Mouse (Mus musculus) liver, postnatal 0 days (tissue): ENCODE results near the gene Bcap31. TPM values are rescaled to one million over a fixed set of nuclear protein-coding genes. Genes with fewer than 3 reads are reported as not detected.

ENCODE experiments used
- ATAC-seq: fragments of 200-750 bp; cut with Nextera tagmentation; 2 replicates; pipeline ENCODE4 v1.8.0; 2017; ENCODE audit warnings: mild to moderate bottlenecking, moderate library complexity
- DNase-seq: peaks from one replicate; pipeline ENCODE4 v3.0.0-alpha.2; 2016
- H3K27ac ChIP-seq: fragments of 300-500 bp; sonication (generic); 2 replicates; pipeline ENCODE4 v1.5.1; 2014; ENCODE audit warnings: antibody characterized with exemption, moderate library complexity, mild to moderate bottlenecking, low read depth
- H3K27me3 ChIP-seq: fragments of 300-500 bp; sonication (generic); 2 replicates; pipeline ENCODE4 v1.6.1; 2014; ENCODE audit warnings: low read length, control low read depth, mixed read lengths; ENCODE audit not compliant: insufficient read depth
- H3K36me3 ChIP-seq: fragments of 300-500 bp; sonication (generic); replicated peaks from 2 replicates; pipeline ENCODE4 v1.6.1; 2014; ENCODE audit warnings: mild to moderate bottlenecking, control low read depth, low read length, moderate library complexity, mixed read lengths; ENCODE audit not compliant: insufficient read depth
- H3K4me1 ChIP-seq: fragments of 300-500 bp; sonication (generic); 2 replicates; pipeline ENCODE4 v1.6.1; 2014; ENCODE audit warnings: antibody characterized with exemption, mild to moderate bottlenecking, control low read depth; ENCODE audit not compliant: insufficient read depth
- H3K4me2 ChIP-seq: fragments of 300-500 bp; sonication (generic); 2 replicates; pipeline ENCODE4 v1.6.1; 2014; ENCODE audit warnings: low read depth, mild to moderate bottlenecking, low read length, moderate library complexity, mixed read lengths
- H3K4me3 ChIP-seq: fragments of 300-500 bp; sonication (generic); 2 replicates; pipeline ENCODE4 v1.5.1; 2014; ENCODE audit warnings: low read depth, low read length
- H3K9ac ChIP-seq: fragments of 300-500 bp; sonication (generic); replicated peaks from 2 replicates; pipeline ENCODE4 v1.6.1; 2014; ENCODE audit warnings: mild to moderate bottlenecking, moderate library complexity
- H3K9me3 ChIP-seq: fragments of 300-500 bp; sonication (generic); 2 replicates; pipeline ENCODE4 v1.6.1; 2016; ENCODE audit warnings: mild to moderate bottlenecking, control low read depth, low read length, mixed read lengths
- CTCF ChIP-seq: sonication (generic); IDR thresholded peaks from 2 replicates; pipeline ENCODE4 v1.5.1; 2016; ENCODE audit warnings: antibody characterized with exemption, low read depth
- EP300 ChIP-seq: IDR thresholded peaks from 2 replicates; pipeline ENCODE4 v1.6.1; 2016; ENCODE audit warnings: antibody characterized with exemption, low read depth, mild to moderate bottlenecking
- WGBS: fragments of 180-500 bp; shearing (Covaris S2); extraction: QIAGEN DNeasy Blood & Tissue Kit; methylation state at CpG from one replicate; pipeline ENCODE4 v1.1.7; 2014; ENCODE audit not compliant: insufficient replicate concordance; 5-methylcytosine and 5-hydroxymethylcytosine counted together
- polyA plus RNA-seq: library from polyadenylated mRNA; unstranded; fragments of >200 nt; fragmentation: Nextera tagmentation; extraction: Ambion mirVana; gene quantifications from 2 replicates; pipeline ENCODE4 v1.2.1, GENCODE M21; 2015

Gene Bcap31
- polyA plus RNA-seq, 1 experiment from 2014 or later = 143 TPM

DNA sequence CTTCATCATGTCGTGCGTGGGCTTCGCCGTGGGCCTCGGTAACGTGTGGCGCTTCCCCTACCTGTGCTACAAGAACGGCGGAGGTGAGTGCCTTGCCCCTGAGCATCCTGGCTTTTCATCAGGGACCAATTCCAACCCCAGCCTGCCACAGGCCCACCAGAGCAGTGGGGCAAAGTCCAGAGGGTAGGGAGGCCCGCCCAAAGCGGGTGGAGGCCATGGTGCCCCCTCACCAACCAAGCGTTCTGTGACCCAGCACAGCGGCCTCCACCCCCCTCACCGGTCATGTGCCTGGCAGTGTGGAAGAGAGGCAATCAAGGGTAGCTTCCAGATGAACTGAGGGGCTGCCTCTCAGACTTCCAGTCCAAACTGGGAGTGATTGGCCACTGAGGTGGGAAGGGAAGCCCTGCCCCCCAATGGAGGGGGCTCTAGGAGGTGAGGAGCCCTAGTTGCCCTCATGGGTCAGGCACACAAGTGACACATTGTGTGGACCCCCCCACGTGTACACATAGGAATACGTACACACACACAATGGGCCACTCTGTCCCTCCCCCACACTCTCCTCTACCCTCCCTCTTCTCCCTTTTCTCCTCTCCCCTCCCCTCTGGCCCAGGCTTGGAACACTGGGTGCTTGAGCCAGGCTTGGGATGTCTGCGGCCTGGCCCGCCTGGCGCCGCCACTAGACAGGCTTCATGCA is 41.9 kb downstream of the Bcap31 start:
- Histone ChIP-seq H3K4me1 (no peaks in the 10 kb centered on the region), H3K4me2 (peak overlapping the region; percentile 76), H3K27ac (no peak overlapping the region), H3K4me3 (peak overlapping the region; percentile 55), H3K27me3 (peaks cover 8% of the 10 kb centered on the region), H3K9ac (peak overlapping the region; percentile 41; the same call in 1 of the 2 replicates), H3K36me3 (no peaks in the 10 kb centered on the region), H3K9me3 (no peaks in the 10 kb centered on the region)
- no peak for TF ChIP-seq EP300
- TF ChIP-seq CTCF = no peak
- ATAC-seq = peak; percentile 31; the same call in 1 of the 2 replicates
- DNase-seq = no peak
- WGBS = 48% methylated on average over 16 of the region's 20 CpGs

GRCm38 (mm10) chrX:73673619-73673967 is 42.4 kb downstream of the Bcap31 start:
- no peak for DNase-seq
- TF ChIP-seq EP300 (no peak), CTCF (no peak)
- Histone ChIP-seq H3K9me3 (no peaks in the 10 kb centered on the region), H3K4me3 (peak overlapping the region; percentile 55), H3K9ac (peak overlapping the region; percentile 41; the same call in 1 of the 2 replicates), H3K36me3 (no peaks in the 10 kb centered on the region), H3K27ac (no peak overlapping the region), H3K27me3 (peaks cover 8% of the 10 kb centered on the region), H3K4me1 (no peaks in the 10 kb centered on the region), H3K4me2 (peak overlapping the region; percentile 76)
- 35% methylated on average over 14 of the region's 42 CpGs for WGBS
- no peak for ATAC-seq

DNA sequence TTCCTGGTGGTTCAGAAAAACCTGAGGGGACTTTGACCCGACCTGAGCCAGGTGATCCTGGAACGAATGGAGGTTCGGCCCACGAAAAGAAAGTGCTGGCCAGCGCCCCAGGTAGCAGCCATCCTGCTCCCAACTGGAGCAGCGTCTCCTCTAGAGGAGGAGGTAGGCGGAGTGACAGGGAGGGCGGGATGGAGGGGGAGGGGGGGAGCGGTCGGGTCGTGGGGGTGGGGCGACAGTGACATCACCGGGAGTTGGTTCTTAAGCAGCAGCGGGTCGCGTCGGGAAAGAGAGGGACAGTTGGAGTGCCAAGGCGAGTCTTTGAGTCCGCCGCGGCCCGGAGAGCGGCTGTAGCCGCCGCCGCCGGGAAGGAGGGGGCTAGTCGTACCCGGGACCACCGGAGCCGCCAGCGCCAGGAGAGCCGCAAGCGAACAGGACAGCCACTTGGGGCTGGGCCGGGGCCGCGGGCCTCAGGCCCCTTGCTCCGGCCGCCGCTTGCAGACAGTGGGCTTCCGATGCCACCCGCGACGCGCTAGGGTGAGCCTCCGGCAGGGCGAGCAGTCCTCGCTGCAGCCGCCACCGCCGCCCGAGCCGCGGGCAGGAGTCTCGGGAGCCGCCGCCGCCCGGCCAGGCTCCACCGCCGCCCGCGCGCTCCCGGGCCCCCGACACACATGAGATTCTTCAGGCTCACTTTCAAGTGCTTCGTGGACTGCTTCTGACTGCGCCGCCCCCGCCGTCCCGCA is 42.9 kb downstream of the Bcap31 start, which contains the start of gene Slc6a8:
Slc6a8 (plus strand) TSS at position 272 of the 740 bp plus-strand sequence.
- TF ChIP-seq EP300 = no peak
- no peak for TF ChIP-seq CTCF
- ATAC-seq = peak; percentile 66

GRCm38 (mm10) chrX:73672031-73672431 is 43.9 kb downstream of the Bcap31 start:
- Histone ChIP-seq H3K4me2 (0 out of 2 replicates have a peak overlapping the region, but pooled peaks have one; percentile 76), H3K27me3 (peaks cover 8% of the 10 kb centered on the region), H3K9ac (no peak overlapping the region), H3K27ac (no peak overlapping the region), H3K4me3 (no peak overlapping the region), H3K36me3 (no peaks in the 10 kb centered on the region), H3K4me1 (no peaks in the 10 kb centered on the region), H3K9me3 (no peaks in the 10 kb centered on the region)
- ATAC-seq (peak; percentile 66), DNase-seq (peak; percentile 56)
- TF ChIP-seq EP300 (no peak), CTCF (peak; percentile 62)
- 57% methylated on average over 4 of the region's 4 CpGs for WGBS

More for the DNA sequence above, 42.9 kb downstream of the Bcap31 start, which contains the start of gene Slc6a8:
- H3K9me3 ChIP-seq = no peaks in the 10 kb centered on the region
- H3K9ac ChIP-seq = peak within 1 kb of the TSS; percentile 41
- H3K36me3 ChIP-seq = no peaks in the 10 kb centered on the region
- no peak within 1 kb of the TSS for H3K27ac ChIP-seq
- WGBS = 15% methylated on average over 34 of the region's 72 CpGs
- peaks cover 8% of the 10 kb centered on the region for H3K27me3 ChIP-seq
- no peaks in the 10 kb centered on the region for H3K4me1 ChIP-seq
- peak within 1 kb of the TSS; percentile 55 for H3K4me3 ChIP-seq
- peak within 1 kb of the TSS; percentile 76 for H3K4me2 ChIP-seq
- peak; percentile 60 for DNase-seq

DNA sequence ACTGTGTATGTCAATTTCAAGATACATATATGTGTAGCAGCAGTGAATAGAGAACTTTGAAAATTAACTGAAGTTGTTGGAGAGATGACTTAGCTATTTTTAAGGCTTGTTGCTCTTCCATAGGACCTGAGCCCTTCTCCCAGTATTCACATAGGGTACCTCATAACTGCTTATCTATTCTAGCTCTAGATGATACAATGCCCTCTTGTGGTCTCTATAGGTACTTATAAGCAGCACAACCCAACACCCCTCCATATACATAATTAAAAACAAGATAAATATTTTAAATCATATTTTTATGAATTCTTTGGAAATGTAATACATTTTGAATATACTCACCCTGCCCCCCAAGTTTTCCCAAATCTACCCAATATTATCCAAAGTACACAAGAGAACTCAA is 52.8 kb downstream of the Bcap31 start:
- Histone ChIP-seq H3K27ac (no peak overlapping the region), H3K4me1 (no peaks in the 10 kb centered on the region)

GRCm38 (mm10) chrX:73660284-73660665 is 55.7 kb downstream of the Bcap31 start:
- Histone ChIP-seq H3K9ac (no peak overlapping the region), H3K4me3 (peak overlapping the region; percentile 29; the same call in 1 of the 2 replicates), H3K27me3 (no peaks in the 10 kb centered on the region), H3K36me3 (no peaks in the 10 kb centered on the region), H3K4me2 (peak overlapping the region; percentile 72), H3K4me1 (no peaks in the 10 kb centered on the region), H3K9me3 (no peaks in the 10 kb centered on the region), H3K27ac (no peak overlapping the region)
- TF ChIP-seq EP300 (no peak), CTCF (no peak)
- 51% methylated on average over 3 of the region's 3 CpGs for WGBS
- DNase-seq (no peak), ATAC-seq (no peak)

More for the DNA sequence above, 52.8 kb downstream of the Bcap31 start:
- no peak overlapping the region for H3K4me2 ChIP-seq
- H3K27me3 ChIP-seq = no peaks in the 10 kb centered on the region
- ATAC-seq (no peak), DNase-seq (no peak)
- no peak for TF ChIP-seq EP300
- peak; percentile 35 for TF ChIP-seq CTCF
- H3K4me3 ChIP-seq = no peak overlapping the region
- H3K9me3 ChIP-seq = no peaks in the 10 kb centered on the region
- H3K36me3 ChIP-seq = no peaks in the 10 kb centered on the region
- H3K9ac ChIP-seq = no peak overlapping the region
